Mouse (Mus musculus) megakaryocyte, embryonic 14.5 days (primary cell): ENCODE data around the gene Gm37240. TPM values are rescaled to one million over a fixed set of nuclear protein-coding genes. Genes with fewer than 3 reads are reported as not detected.

Source experiments
- H3K27me3 ChIP-seq: replicated peaks from 2 replicates; pipeline ENCODE3; 2012; ENCODE audit warnings: inconsistent platforms
- H3K36me3 ChIP-seq: replicated peaks from 2 replicates; pipeline ENCODE3; 2012; ENCODE audit warnings: low read length, inconsistent platforms, mixed read lengths
- H3K4me1 ChIP-seq: 2 replicates; pipeline ENCODE4 v1.6.1; 2012; ENCODE audit warnings: inconsistent platforms
- H3K4me3 ChIP-seq: replicated peaks from 2 replicates; pipeline ENCODE3; 2012; ENCODE audit warnings: moderate library complexity, mild to moderate bottlenecking, inconsistent platforms
- H3K9me3 ChIP-seq: 2 replicates; pipeline ENCODE4 v1.6.1; 2012; ENCODE audit warnings: inconsistent platforms
- FLI1 ChIP-seq: IDR thresholded peaks from 2 replicates; pipeline ENCODE4 v1.6.1; 2012; ENCODE audit warnings: low read length, inconsistent platforms, mixed read lengths
- GATA1 ChIP-seq: IDR thresholded peaks from 3 replicates; pipeline ENCODE4 v1.6.1; 2012; ENCODE audit warnings: mixed read lengths, low read length, inconsistent platforms, borderline replicate concordance
- polyA plus RNA-seq: library from polyadenylated mRNA; stranded (reverse); fragments of >175 nt; gene quantifications from 2 replicates; pipeline ENCODE4 v1.2.3, GENCODE M21; 2012; ENCODE audit warnings: low replicate concordance; ENCODE audit not compliant: insufficient read depth

Gm37240 gene
- polyA plus RNA-seq, 1 experiment, result not detected

DNA sequence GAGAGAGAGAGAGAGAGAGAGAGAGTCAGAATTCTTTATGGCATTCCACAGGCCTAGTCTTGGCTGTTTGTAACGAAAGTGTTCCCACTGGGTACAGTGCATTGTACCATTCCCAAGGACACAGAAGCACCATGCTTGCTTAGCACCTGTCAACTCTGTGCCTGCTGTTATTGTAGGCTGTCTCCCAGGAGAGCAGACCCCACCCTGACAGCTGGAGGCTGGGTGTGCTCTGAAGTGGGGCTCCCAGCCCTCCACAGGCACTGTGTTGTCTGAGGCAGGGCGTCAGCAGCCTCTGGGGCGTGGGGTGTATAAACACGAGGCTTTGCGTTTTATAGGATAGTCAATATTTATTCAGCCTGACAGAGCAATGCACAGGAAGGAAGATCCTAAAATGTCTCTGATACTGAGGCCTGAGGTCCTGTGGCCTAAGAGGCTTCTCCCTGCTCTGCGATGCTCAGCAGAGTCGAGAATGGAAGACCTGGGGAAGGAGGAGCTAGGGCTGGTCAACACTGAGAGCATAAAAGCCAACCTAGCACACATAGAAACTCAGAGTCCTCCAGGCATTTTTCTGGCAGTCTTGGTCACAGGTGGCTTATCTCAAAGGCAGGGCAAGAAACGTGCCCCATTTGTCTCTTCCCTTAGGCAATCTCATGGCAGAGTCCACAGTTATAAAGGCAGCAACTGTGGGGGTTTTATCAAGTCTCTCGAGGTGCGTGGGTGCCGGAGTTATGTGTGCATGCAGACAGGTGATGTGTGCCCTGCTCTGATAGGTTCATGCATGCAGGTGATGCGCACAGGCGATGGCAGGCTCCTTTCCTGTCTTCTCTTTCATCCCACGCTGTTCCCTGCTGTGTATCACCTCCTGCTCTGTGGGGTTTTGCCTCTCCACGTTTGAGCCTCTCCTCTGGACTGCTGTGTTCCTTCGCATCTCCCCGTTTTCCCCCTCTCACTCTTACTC is 677.2 kb downstream of the Gm37240 start:
- Histone ChIP-seq H3K36me3 (no peaks in the 10 kb centered on the region), H3K27me3 (peaks cover 23% of the 10 kb centered on the region), H3K4me1 (no peaks in the 10 kb centered on the region), H3K9me3 (no peaks in the 10 kb centered on the region), H3K4me3 (no peak overlapping the region)
- no peak for TF ChIP-seq GATA1

- no peaks in the 10 kb centered on the region for H3K36me3 ChIP-seq
- no peaks in the 10 kb centered on the region for H3K9me3 ChIP-seq
- H3K4me3 ChIP-seq, result no peak overlapping the region
- TF ChIP-seq GATA1 (no peak), FLI1 (no peak)
- H3K4me1 ChIP-seq, result peaks cover 14% of the 10 kb centered on the region
- peaks cover 10% of the 10 kb centered on the region for H3K27me3 ChIP-seq
Observed at GRCm38 (mm10) chr3:85206475-85206874, 680.8 kb downstream of the Gm37240 start.

DNA sequence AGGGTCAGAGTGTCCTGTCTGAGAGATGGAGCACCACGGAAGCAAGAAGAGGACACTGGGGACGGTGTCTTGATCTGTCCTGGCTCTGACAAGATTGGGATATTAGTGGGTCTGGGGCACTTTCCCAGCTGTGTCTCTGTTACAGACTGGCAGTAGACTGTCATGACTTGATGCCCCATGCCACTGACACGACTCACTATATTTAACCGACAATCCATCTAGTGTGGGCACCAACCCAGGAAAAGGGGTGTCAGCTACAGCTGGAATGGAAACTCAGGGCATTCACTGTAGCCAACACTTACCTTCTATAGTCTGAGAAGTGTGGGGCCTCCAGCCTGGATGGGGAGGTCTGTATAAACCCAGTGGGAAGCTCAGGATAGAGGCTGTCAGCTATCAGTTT is 681.4 kb downstream of the Gm37240 start:
- no peak for TF ChIP-seq FLI1
- no peak for TF ChIP-seq GATA1
- no peaks in the 10 kb centered on the region for H3K36me3 ChIP-seq
- H3K9me3 ChIP-seq, result peaks cover 3% of the 10 kb centered on the region
- peaks cover 14% of the 10 kb centered on the region for H3K4me1 ChIP-seq
- H3K4me3 ChIP-seq, result no peak overlapping the region
- H3K27me3 ChIP-seq, result peaks cover 10% of the 10 kb centered on the region

DNA sequence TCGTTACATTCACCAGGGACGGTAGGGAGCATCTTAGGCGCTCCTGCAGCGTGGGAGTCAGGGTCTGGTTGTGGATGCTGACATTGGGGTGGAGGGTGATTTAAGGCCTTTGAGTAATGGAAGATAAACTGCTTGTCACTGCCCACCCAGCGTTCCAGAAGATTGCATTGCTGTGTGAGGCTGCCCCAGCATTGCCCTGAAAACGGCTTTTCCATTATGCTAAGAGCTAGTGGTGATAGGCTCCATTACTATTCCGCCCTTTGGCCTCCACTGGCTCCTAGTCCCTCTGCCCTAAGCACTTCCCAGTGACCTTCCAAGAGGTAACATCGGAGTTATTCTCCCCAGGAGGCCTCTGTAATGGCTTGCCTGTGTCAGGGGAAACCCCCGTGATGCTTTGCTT is 683.7 kb downstream of the Gm37240 start:
- Histone ChIP-seq H3K27me3 (peaks cover 6% of the 10 kb centered on the region), H3K9me3 (peaks cover 12% of the 10 kb centered on the region), H3K4me1 (peaks cover 24% of the 10 kb centered on the region), H3K4me3 (no peak overlapping the region), H3K36me3 (peaks cover 16% of the 10 kb centered on the region)
- TF ChIP-seq FLI1 (no peak), GATA1 (no peak)

- H3K9me3 ChIP-seq, result peaks cover 12% of the 10 kb centered on the region
- H3K4me1 ChIP-seq, result peaks cover 34% of the 10 kb centered on the region
- no peak for TF ChIP-seq FLI1
- no peak for TF ChIP-seq GATA1
- no peak overlapping the region for H3K4me3 ChIP-seq
- H3K27me3 ChIP-seq, result peaks cover 4% of the 10 kb centered on the region
- H3K36me3 ChIP-seq, result peaks cover 23% of the 10 kb centered on the region
Observed at GRCm38 (mm10) chr3:85202726-85203125, 684.6 kb downstream of the Gm37240 start.

GRCm38 (mm10) chr3:85201785-85202184 is 685.5 kb downstream of the Gm37240 start:
- TF ChIP-seq FLI1, result no peak
- TF ChIP-seq GATA1, result no peak
- peaks cover 43% of the 10 kb centered on the region for H3K4me1 ChIP-seq
- H3K27me3 ChIP-seq, result peaks cover 4% of the 10 kb centered on the region
- H3K9me3 ChIP-seq, result peaks cover 12% of the 10 kb centered on the region
- no peak overlapping the region for H3K4me3 ChIP-seq
- peaks cover 33% of the 10 kb centered on the region for H3K36me3 ChIP-seq

- Histone ChIP-seq H3K27me3 (no peaks in the 10 kb centered on the region), H3K9me3 (peaks cover 12% of the 10 kb centered on the region), H3K4me1 (peaks cover 61% of the 10 kb centered on the region), H3K36me3 (peaks cover 36% of the 10 kb centered on the region), H3K4me3 (peak overlapping the region; percentile 74)
- no peak for TF ChIP-seq GATA1
- TF ChIP-seq FLI1, result no peak
Observed at GRCm38 (mm10) chr3:85198496-85198895, 688.8 kb downstream of the Gm37240 start.

DNA sequence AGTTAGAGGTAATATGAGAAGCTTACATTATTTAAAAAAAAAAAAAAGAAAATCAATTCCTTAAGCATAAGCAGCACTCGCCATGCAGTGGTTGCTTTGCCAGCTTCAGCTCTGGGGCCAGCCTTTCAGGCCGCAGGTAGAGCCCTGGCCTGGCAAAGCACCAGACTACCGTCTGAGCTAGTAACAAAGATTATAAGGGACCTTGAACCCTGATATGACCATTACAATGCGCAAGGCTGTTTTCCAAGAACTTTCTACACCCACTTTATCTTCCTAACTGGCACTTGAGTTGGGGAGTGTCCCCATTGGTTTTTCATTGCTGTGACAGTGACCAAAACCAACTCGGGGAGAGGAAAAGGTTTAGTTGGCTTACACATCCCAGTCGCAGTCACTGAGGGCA is 690.2 kb downstream of the Gm37240 start:
- peak overlapping the region; percentile 85 for H3K4me3 ChIP-seq
- peaks cover 36% of the 10 kb centered on the region for H3K36me3 ChIP-seq
- H3K4me1 ChIP-seq, result peaks cover 53% of the 10 kb centered on the region
- TF ChIP-seq FLI1 (no peak), GATA1 (no peak)
- H3K9me3 ChIP-seq, result peaks cover 12% of the 10 kb centered on the region
- H3K27me3 ChIP-seq, result no peaks in the 10 kb centered on the region

DNA sequence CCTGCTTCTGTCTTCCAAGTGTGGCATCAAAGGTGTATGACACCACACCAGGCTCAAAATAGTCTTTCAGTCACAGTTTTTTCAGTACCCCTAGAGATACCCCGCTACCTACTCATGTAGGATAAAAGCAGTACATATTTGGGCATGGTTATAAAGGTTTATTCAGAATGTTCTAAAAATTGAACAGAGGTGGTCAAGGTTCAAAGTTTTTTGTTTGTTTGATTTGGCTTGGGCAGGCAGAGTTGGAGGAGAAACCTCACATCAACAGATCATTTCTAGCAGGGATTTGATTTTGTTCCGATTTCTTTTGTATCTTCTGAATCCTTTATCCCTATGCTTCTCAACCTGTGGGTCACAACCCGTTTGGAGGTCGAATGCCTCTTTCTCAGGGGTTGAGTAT is 690.7 kb downstream of the Gm37240 start:
- Histone ChIP-seq H3K9me3 (peaks cover 12% of the 10 kb centered on the region), H3K4me1 (peaks cover 49% of the 10 kb centered on the region), H3K4me3 (peak overlapping the region; percentile 38), H3K36me3 (peaks cover 36% of the 10 kb centered on the region), H3K27me3 (no peaks in the 10 kb centered on the region)
- TF ChIP-seq FLI1 (no peak), GATA1 (no peak)

DNA sequence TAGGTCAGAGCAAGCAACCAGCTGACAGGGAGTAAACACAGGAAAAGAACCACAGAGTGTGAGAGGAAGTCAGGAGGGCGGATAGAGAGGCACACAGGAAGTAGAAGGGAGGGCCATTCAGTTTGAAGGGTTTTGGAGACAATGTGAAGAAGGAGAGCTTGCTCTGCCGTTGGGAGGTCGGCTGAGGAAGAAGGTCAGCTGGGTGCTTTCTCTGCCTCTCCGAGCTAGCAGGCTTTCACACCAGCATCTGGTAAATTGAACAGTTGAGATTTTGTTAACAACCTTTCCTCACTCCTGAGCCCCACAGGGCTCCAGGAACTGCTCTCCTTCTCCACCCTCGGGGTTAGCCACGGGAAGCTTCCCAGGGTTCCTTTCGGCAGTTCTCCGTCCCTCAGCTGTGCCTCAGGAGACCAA is 692.2 kb downstream of the Gm37240 start:
- 0 out of 2 replicates have a peak, but pooled peaks have one; percentile 24 for TF ChIP-seq FLI1
- no peak for TF ChIP-seq GATA1
- no peaks in the 10 kb centered on the region for H3K27me3 ChIP-seq
- H3K4me1 ChIP-seq, result peaks cover 49% of the 10 kb centered on the region
- H3K36me3 ChIP-seq, result peaks cover 31% of the 10 kb centered on the region
- peaks cover under 1% of the 10 kb centered on the region; the same call in 1 of the 2 replicates for H3K9me3 ChIP-seq
- peak overlapping the region; percentile 92 for H3K4me3 ChIP-seq
